Mouse (Mus musculus) layer of hippocampus, adult 18-20 months (tissue): ENCODE results near the gene Vcam1. TPM values are rescaled to one million over a fixed set of nuclear protein-coding genes. Genes with fewer than 3 reads are reported as not detected.

Experiments used
- DNase-seq, 2 experiments: peaks; one replicate each; pipeline ENCODE4 v3.0.0; 2022; ENCODE audit warnings: low spot score in 2 of 2
- total RNA-seq, 2 experiments: library from RNA; stranded (reverse); gene quantifications; 2 replicates each; pipeline ENCODE4 v1.2.3; 2021

The Vcam1 gene
- total RNA-seq, 2 experiments from 2014 or later: 15.4 to 19.3 TPM

GRCm38 (mm10) chr3:116091706-116092105 lies 37.8 kb downstream of the Vcam1 start:
- DNase-seq: no peak

- DNase-seq: no peak
These were observed 43.5 kb downstream of the Vcam1 start for GRCm38 (mm10) chr3:116085962-116086361.

- DNase-seq: no peak
These were observed 48.4 kb downstream of the Vcam1 start for GRCm38 (mm10) chr3:116080939-116081676.

GRCm38 (mm10) chr3:116080166-116080788 lies 49.2 kb downstream of the Vcam1 start:
- DNase-seq: peak; percentile 14 to 57

- DNase-seq: peak in 1 of 2 experiments; percentile 36
These were observed 51.0 kb downstream of the Vcam1 start for GRCm38 (mm10) chr3:116078490-116078889.

- DNase-seq: no peak
These were observed 52.7 kb downstream of the Vcam1 start for GRCm38 (mm10) chr3:116076739-116077138.

- no peak for DNase-seq
These were observed 56.9 kb downstream of the Vcam1 start for GRCm38 (mm10) chr3:116072584-116072983.

- DNase-seq: no peak
These were observed 67.3 kb downstream of the Vcam1 start for GRCm38 (mm10) chr3:116062141-116062540.

- DNase-seq: no peak
These were observed 69.2 kb downstream of the Vcam1 start for GRCm38 (mm10) chr3:116060320-116060719.

Other genes with a start within 250 kb of the Vcam1 start
- 10 to 100 TPM; 11.1 to 13.4 TPM for gene Dph5, start 241.9 kb downstream of the Vcam1 start, total RNA-seq
- 10 to 100 TPM; 23.1 to 26.8 TPM for gene Slc30a7, start 122.3 kb downstream of the Vcam1 start, total RNA-seq
- 10 to 100 TPM; 66.3 to 67.0 TPM for gene Extl2, start 122.2 kb downstream of the Vcam1 start, total RNA-seq
- gene Gpr88, start 123.8 kb upstream of the Vcam1 start, total RNA-seq: 1 to 10 TPM; 2.0 to 3.2 TPM